Mouse (Mus musculus) heart, postnatal 0 days (tissue): ENCODE results near the gene Rad17. TPM values are rescaled to one million over a fixed set of nuclear protein-coding genes. Genes with fewer than 3 reads are reported as not detected.
A peak's percentile ranks its signal among the peaks of the same experiment; 100 is the strongest.

Experiments
- ATAC-seq: fragments of 200-750 bp; cut with Nextera tagmentation; 2 replicates; pipeline ENCODE4 v1.8.0; 2017; ENCODE audit warnings: low read depth, moderate number of reproducible peaks, moderate library complexity; ENCODE audit not compliant: insufficient read depth
- DNase-seq: peaks from one replicate; pipeline ENCODE4 v3.0.0-alpha.2; 2016; ENCODE audit warnings: low spot score
- H3K27ac ChIP-seq: fragments of 300-500 bp; sonication (generic); 2 replicates; pipeline ENCODE4 v1.5.1; 2014; ENCODE audit warnings: low read depth, mild to moderate bottlenecking
- H3K27me3 ChIP-seq: fragments of 300-500 bp; sonication (generic); 2 replicates; pipeline ENCODE4 v1.6.1; 2014; ENCODE audit warnings: low read length, mixed read lengths; ENCODE audit not compliant: control insufficient read depth, insufficient read depth
- H3K36me3 ChIP-seq: fragments of 300-500 bp; sonication (generic); replicated peaks from 2 replicates; pipeline ENCODE4 v1.6.1; 2014; ENCODE audit warnings: low read length, mixed read lengths; ENCODE audit not compliant: control insufficient read depth, insufficient read depth
- H3K4me1 ChIP-seq: fragments of 300-500 bp; sonication (generic); 2 replicates; pipeline ENCODE4 v1.6.1; 2014; ENCODE audit warnings: antibody characterized with exemption; ENCODE audit not compliant: control insufficient read depth, insufficient read depth
- H3K4me2 ChIP-seq: fragments of 300-500 bp; sonication (generic); 2 replicates; pipeline ENCODE4 v1.6.1; 2014; ENCODE audit warnings: low read depth, mild to moderate bottlenecking, low read length, moderate library complexity
- H3K4me3 ChIP-seq: fragments of 300-500 bp; sonication (generic); 2 replicates; pipeline ENCODE4 v1.5.1; 2014; ENCODE audit warnings: low read depth, low read length
- H3K9ac ChIP-seq: fragments of 300-500 bp; sonication (generic); replicated peaks from 2 replicates; pipeline ENCODE4 v1.6.1; 2014; ENCODE audit warnings: low read depth, low read length, mixed read lengths
- H3K9me3 ChIP-seq: fragments of 300-500 bp; sonication (generic); replicated peaks from 2 replicates; pipeline ENCODE4 v1.6.1; 2016; ENCODE audit warnings: low read length; ENCODE audit not compliant: control insufficient read depth
- CTCF ChIP-seq: IDR thresholded peaks from 2 replicates; pipeline ENCODE4 v1.5.1; 2016; ENCODE audit warnings: antibody characterized with exemption, control low read depth, low read depth
- EP300 ChIP-seq: IDR thresholded peaks from 2 replicates; pipeline ENCODE4 v1.6.1; 2016; ENCODE audit warnings: antibody characterized with exemption, low read depth
- WGBS: fragments of 180-500 bp; shearing (Covaris S2); extraction: QIAGEN DNeasy Blood & Tissue Kit; methylation state at CpG from one replicate; pipeline ENCODE4 v1.1.7; 2014; 5-methylcytosine and 5-hydroxymethylcytosine counted together
- polyA plus RNA-seq: library from polyadenylated mRNA; unstranded; fragments of >200 nt; fragmentation: Nextera tagmentation; extraction: Ambion mirVana; gene quantifications from 2 replicates; pipeline ENCODE4 v1.2.1, GENCODE M21; 2015
- total RNA-seq: library from RNA; depleted of rRNA; stranded (reverse); fragments of >200 nt; gene quantifications from 2 replicates; pipeline ENCODE4 v1.2.3, GENCODE M21; 2014; ENCODE audit warnings: low replicate concordance

The Rad17 gene
- total and polyA plus RNA-seq, 2 experiments from 2014 or later = 19.9 to 22.3 TPM

GRCm38 (mm10) chr13:100601034-100601433 lies 49.8 kb downstream of the Rad17 start:
- TF ChIP-seq EP300 (no peak), CTCF (no peak)
- H3K27ac ChIP-seq = peak overlapping the region; percentile 68
- ATAC-seq (0 out of 2 replicates have a peak, but pooled peaks have one; percentile 30), DNase-seq (no peak)
- H3K36me3 ChIP-seq = no peaks in the 10 kb centered on the region
- 28% methylated on average over 8 of the region's 8 CpGs for WGBS
- no peaks in the 10 kb centered on the region for H3K9me3 ChIP-seq
- H3K9ac ChIP-seq = peak overlapping the region; percentile 30; the same call in 1 of the 2 replicates
- no peaks in the 10 kb centered on the region for H3K4me1 ChIP-seq
- peak overlapping the region; percentile 48 for H3K4me2 ChIP-seq
- peak overlapping the region; percentile 18; the same call in 1 of the 2 replicates for H3K4me3 ChIP-seq
- H3K27me3 ChIP-seq = no peaks in the 10 kb centered on the region

GRCm38 (mm10) chr13:100600317-100600716 lies 50.5 kb downstream of the Rad17 start:
- no peak for DNase-seq
- 53% methylated on average over 12 of the region's 12 CpGs for WGBS
- Histone ChIP-seq H3K9ac (peak overlapping the region; percentile 30; the same call in 1 of the 2 replicates), H3K27ac (peak overlapping the region; percentile 68), H3K36me3 (no peaks in the 10 kb centered on the region), H3K27me3 (no peaks in the 10 kb centered on the region), H3K9me3 (no peaks in the 10 kb centered on the region), H3K4me1 (no peaks in the 10 kb centered on the region), H3K4me2 (peak overlapping the region; percentile 48), H3K4me3 (peak overlapping the region; percentile 18; the same call in 1 of the 2 replicates)
- TF ChIP-seq EP300 = no peak
- no peak for TF ChIP-seq CTCF
- ATAC-seq = peak; percentile 55; the same call in 1 of the 2 replicates

GRCm38 (mm10) chr13:100597284-100597683 lies 53.6 kb downstream of the Rad17 start:
- no peaks in the 10 kb centered on the region for H3K4me1 ChIP-seq
- H3K27me3 ChIP-seq = no peaks in the 10 kb centered on the region
- no peak overlapping the region for H3K9ac ChIP-seq
- no peak overlapping the region for H3K4me2 ChIP-seq
- no peaks in the 10 kb centered on the region for H3K36me3 ChIP-seq
- no peak overlapping the region for H3K27ac ChIP-seq
- DNase-seq (no peak), ATAC-seq (no peak)
- 77% methylated on average over 9 of the region's 9 CpGs for WGBS
- no peaks in the 10 kb centered on the region for H3K9me3 ChIP-seq
- TF ChIP-seq CTCF = no peak
- TF ChIP-seq EP300 = no peak
- no peak overlapping the region for H3K4me3 ChIP-seq

- 79% methylated on average over 3 of the region's 3 CpGs for WGBS
- H3K27me3 ChIP-seq = no peaks in the 10 kb centered on the region
- ATAC-seq = no peak
- no peak overlapping the region for H3K9ac ChIP-seq
- no peaks in the 10 kb centered on the region for H3K9me3 ChIP-seq
- no peak overlapping the region for H3K4me2 ChIP-seq
- DNase-seq = no peak
- H3K4me3 ChIP-seq = no peak overlapping the region
- no peaks in the 10 kb centered on the region for H3K4me1 ChIP-seq
- H3K27ac ChIP-seq = no peak overlapping the region
- no peaks in the 10 kb centered on the region for H3K36me3 ChIP-seq
- TF ChIP-seq CTCF (no peak), EP300 (no peak)
These were observed 55.3 kb downstream of the Rad17 start for GRCm38 (mm10) chr13:100595552-100595885.

GRCm38 (mm10) chr13:100594838-100595551 lies 55.9 kb downstream of the Rad17 start:
- 70% methylated on average over 5 of the region's 5 CpGs for WGBS
- H3K4me3 ChIP-seq = no peak overlapping the region
- TF ChIP-seq EP300 (no peak), CTCF (no peak)
- no peak for ATAC-seq
- H3K27ac ChIP-seq = no peak overlapping the region
- no peaks in the 10 kb centered on the region for H3K4me1 ChIP-seq
- no peaks in the 10 kb centered on the region for H3K27me3 ChIP-seq
- H3K9me3 ChIP-seq = no peaks in the 10 kb centered on the region
- DNase-seq = no peak
- no peak overlapping the region for H3K9ac ChIP-seq
- H3K4me2 ChIP-seq = no peak overlapping the region
- H3K36me3 ChIP-seq = no peaks in the 10 kb centered on the region
